Mouse (Mus musculus): ENCODE data around the gene Eif2ak3.

GRCm38 (mm10) chr6:70824987-70825337, 19.4 kb upstream of the Eif2ak3 start:
- TF ChIP-seq CTCF (IDR thresholded peaks at IDR 0.05; ENCODE audit: low read depth, low read length) (no peak), POLR2A (IDR thresholded peaks at IDR 0.05; ENCODE audit: borderline replicate concordance, low read depth, low read length) (no peak)

Data from bone marrow macrophage, adult 2 months (primary cell).